Mouse (Mus musculus): ENCODE data around the gene Scube3. TPM values are rescaled to one million over a fixed set of nuclear protein-coding genes. Genes with fewer than 3 reads are reported as not detected.
A peak's percentile ranks its signal among the peaks of the same experiment; 100 is the strongest.
"Not testable (repeated sequence)": the region's sequence is repeated elsewhere in the genome, so short reads cannot be mapped to it uniquely, and the experiment has no call there.

Scube3 gene
- polyA plus RNA-seq, 1 experiment from 2014 or later: 0.76 TPM

GRCm38 (mm10) chr17:28207092-28207491, 65.2 kb downstream of the Scube3 start:
- Histone ChIP-seq H3K27ac (peak overlapping the region; percentile 79), H3K9me3 (replicated peaks) (no peaks in the 10 kb centered on the region), H3K27me3 (no peaks in the 10 kb centered on the region), H3K9ac (peak overlapping the region; percentile 64), H3K4me3 (peak overlapping the region; percentile 49; the same call in 1 of the 2 replicates), H3K4me1 (replicated peaks) (peaks cover 20% of the 10 kb centered on the region), H3K36me3 (0 out of 2 replicates have a peak, but pooled peaks cover 3% of the 10 kb centered on the region), H3K4me2 (peak overlapping the region; percentile 69)
- ATAC-seq (replicated peaks; ENCODE audit: insufficient number of reproducible peaks, insufficient read depth, low FRiP score, low read depth): no peak
- WGBS: 61% methylated on average over 8 of the region's 8 CpGs

GRCm38 (mm10) chr17:28207591-28208313, 65.8 kb downstream of the Scube3 start, which contains the start of gene Def6:
Gene Def6, plus strand, starts transcription at chr17:28207778.
- Histone ChIP-seq H3K9me3 (replicated peaks) (no peaks in the 10 kb centered on the region), H3K4me1 (replicated peaks) (peaks cover 20% of the 10 kb centered on the region)

GRCm38 (mm10) chr17:28208314-28208612, 66.3 kb downstream of the Scube3 start:
- H3K9ac ChIP-seq: peak overlapping the region; percentile 64; the same call in 1 of the 2 replicates
- no peak for ATAC-seq (replicated peaks; ENCODE audit: insufficient number of reproducible peaks, insufficient read depth, low FRiP score, low read depth)
- peaks cover 20% of the 10 kb centered on the region for H3K4me1 ChIP-seq (replicated peaks)
- peak overlapping the region; percentile 49 for H3K4me3 ChIP-seq
- peak overlapping the region; percentile 69 for H3K4me2 ChIP-seq
- no peaks in the 10 kb centered on the region for H3K36me3 ChIP-seq
- H3K27ac ChIP-seq: peak overlapping the region; percentile 79; the same call in 1 of the 2 replicates
- 78% methylated on average over 8 of the region's 8 CpGs for WGBS
- no peaks in the 10 kb centered on the region for H3K27me3 ChIP-seq
- no peaks in the 10 kb centered on the region for H3K9me3 ChIP-seq (replicated peaks)

More at GRCm38 (mm10) chr17:28207591-28208313, 65.8 kb downstream of the Scube3 start, which contains the start of gene Def6:
- H3K4me3 ChIP-seq: peak within 1 kb of the TSS; percentile 49
- WGBS: 17% methylated on average over 26 of the region's 26 CpGs
- H3K36me3 ChIP-seq: no peaks in the 10 kb centered on the region
- H3K27ac ChIP-seq: peak within 1 kb of the TSS; percentile 79
- peak within 1 kb of the TSS; percentile 69 for H3K4me2 ChIP-seq
- H3K27me3 ChIP-seq: no peaks in the 10 kb centered on the region
- ATAC-seq (replicated peaks; ENCODE audit: insufficient number of reproducible peaks, insufficient read depth, low FRiP score, low read depth): peak; percentile 83
- peak within 1 kb of the TSS; percentile 64 for H3K9ac ChIP-seq

GRCm38 (mm10) chr17:28209457-28210110, 67.6 kb downstream of the Scube3 start:
- H3K4me2 ChIP-seq: peak overlapping the region; percentile 15; the same call in 1 of the 2 replicates

GRCm38 (mm10) chr17:28211921-28212341, 70.0 kb downstream of the Scube3 start:
- Histone ChIP-seq H3K36me3 (no peaks in the 10 kb centered on the region), H3K4me2 (no peak overlapping the region)
- WGBS: 67% methylated on average over 6 of the region's 6 CpGs

More at GRCm38 (mm10) chr17:28209457-28210110, 67.6 kb downstream of the Scube3 start:
- peak overlapping the region; percentile 49; the same call in 1 of the 2 replicates for H3K4me3 ChIP-seq
- no peaks in the 10 kb centered on the region for H3K9me3 ChIP-seq (replicated peaks)
- no peak overlapping the region for H3K27ac ChIP-seq
- no peaks in the 10 kb centered on the region for H3K36me3 ChIP-seq
- H3K27me3 ChIP-seq: no peaks in the 10 kb centered on the region
- ATAC-seq (replicated peaks; ENCODE audit: insufficient number of reproducible peaks, insufficient read depth, low FRiP score, low read depth): no peak
- peaks cover 20% of the 10 kb centered on the region for H3K4me1 ChIP-seq (replicated peaks)
- H3K9ac ChIP-seq: no peak overlapping the region; the same call in 1 of the 2 replicates
- WGBS: 56% methylated on average over 4 of the region's 4 CpGs

GRCm38 (mm10) chr17:28212391-28212790, 70.5 kb downstream of the Scube3 start:
- H3K4me2 ChIP-seq: no peak overlapping the region
- 68% methylated on average over 9 of the region's 9 CpGs for WGBS
- H3K9ac ChIP-seq: no peak overlapping the region
- no peaks in the 10 kb centered on the region for H3K36me3 ChIP-seq
- H3K9me3 ChIP-seq (replicated peaks): no peaks in the 10 kb centered on the region
- no peak overlapping the region for H3K4me3 ChIP-seq
- H3K4me1 ChIP-seq (replicated peaks): peaks cover 8% of the 10 kb centered on the region
- ATAC-seq (replicated peaks; ENCODE audit: insufficient number of reproducible peaks, insufficient read depth, low FRiP score, low read depth): no peak
- peaks cover 6% of the 10 kb centered on the region; the same call in 1 of the 2 replicates for H3K27me3 ChIP-seq
- no peak overlapping the region for H3K27ac ChIP-seq

More at GRCm38 (mm10) chr17:28211921-28212341, 70.0 kb downstream of the Scube3 start:
- Histone ChIP-seq H3K4me1 (replicated peaks) (peaks cover 13% of the 10 kb centered on the region), H3K27ac (no peak overlapping the region), H3K9me3 (replicated peaks) (no peaks in the 10 kb centered on the region), H3K27me3 (peaks cover 2% of the 10 kb centered on the region; the same call in 1 of the 2 replicates), H3K9ac (no peak overlapping the region), H3K4me3 (no peak overlapping the region)
- ATAC-seq (replicated peaks; ENCODE audit: insufficient number of reproducible peaks, insufficient read depth, low FRiP score, low read depth): no peak

- H3K36me3 ChIP-seq: no peaks in the 10 kb centered on the region
- no peak overlapping the region for H3K27ac ChIP-seq
- WGBS: 25% methylated on average over 4 of the region's 4 CpGs
- H3K9me3 ChIP-seq (replicated peaks): no peaks in the 10 kb centered on the region
- ATAC-seq (replicated peaks; ENCODE audit: insufficient number of reproducible peaks, insufficient read depth, low FRiP score, low read depth): no peak
- no peak overlapping the region for H3K4me2 ChIP-seq
- no peak overlapping the region for H3K9ac ChIP-seq
- H3K4me1 ChIP-seq (replicated peaks): peaks cover 5% of the 10 kb centered on the region; the same call in 1 of the 2 replicates
- peaks cover 8% of the 10 kb centered on the region; the same call in 1 of the 2 replicates for H3K27me3 ChIP-seq
- H3K4me3 ChIP-seq: no peak overlapping the region
Measured at GRCm38 (mm10) chr17:28213236-28213635, 71.3 kb downstream of the Scube3 start.

- no peak overlapping the region for H3K27ac ChIP-seq
- H3K9ac ChIP-seq: no peak overlapping the region
- H3K36me3 ChIP-seq: no peaks in the 10 kb centered on the region
- peaks cover 8% of the 10 kb centered on the region; the same call in 1 of the 2 replicates for H3K27me3 ChIP-seq
- WGBS: 85% methylated on average over 9 of the region's 9 CpGs
- ATAC-seq (replicated peaks; ENCODE audit: insufficient number of reproducible peaks, insufficient read depth, low FRiP score, low read depth): no peak
- H3K4me3 ChIP-seq: no peak overlapping the region
- peaks cover 7% of the 10 kb centered on the region; the same call in 1 of the 2 replicates for H3K4me1 ChIP-seq (replicated peaks)
- H3K4me2 ChIP-seq: no peak overlapping the region
- no peaks in the 10 kb centered on the region for H3K9me3 ChIP-seq (replicated peaks)
Measured at GRCm38 (mm10) chr17:28216791-28217190, 74.8 kb downstream of the Scube3 start.

GRCm38 (mm10) chr17:28217721-28218649, 76.0 kb downstream of the Scube3 start:
- Histone ChIP-seq H3K36me3 (no peaks in the 10 kb centered on the region), H3K4me1 (replicated peaks) (peaks cover 10% of the 10 kb centered on the region), H3K9ac (no peak overlapping the region), H3K4me3 (no peak overlapping the region), H3K27ac (peak overlapping the region; percentile 43; the same call in 1 of the 2 replicates), H3K4me2 (peak overlapping the region; percentile 39), H3K9me3 (replicated peaks) (no peaks in the 10 kb centered on the region), H3K27me3 (peaks cover 8% of the 10 kb centered on the region; the same call in 1 of the 2 replicates)
- ATAC-seq (replicated peaks; ENCODE audit: insufficient number of reproducible peaks, insufficient read depth, low FRiP score, low read depth): no peak; the same call in 1 of the 2 replicates
- 25% methylated on average over 23 of the region's 23 CpGs for WGBS

- not testable (repeated sequence) for H3K4me3 ChIP-seq; H3K9ac ChIP-seq; H3K9me3 ChIP-seq (replicated peaks); H3K27me3 ChIP-seq; H3K4me2 ChIP-seq; H3K36me3 ChIP-seq; H3K27ac ChIP-seq; ATAC-seq (replicated peaks; ENCODE audit: insufficient number of reproducible peaks, insufficient read depth, low FRiP score, low read depth)
- peaks cover 31% of the 10 kb centered on the region for H3K4me1 ChIP-seq (replicated peaks)
- WGBS: 89% methylated on average over 10 of the region's 10 CpGs
Measured at GRCm38 (mm10) chr17:28222463-28222862, 80.5 kb downstream of the Scube3 start.

Data from heart, embryonic 15.5 days (tissue).